Mouse (Mus musculus): ENCODE results near the gene Fut7. TPM values are rescaled to one million over a fixed set of nuclear protein-coding genes. Genes with fewer than 3 reads are reported as not detected.

Gene Fut7
- polyA plus RNA-seq, 1 experiment, result not detected

- TF ChIP-seq CTCF (IDR thresholded peaks at IDR 0.05; ENCODE audit: borderline replicate concordance, insufficient read depth, low read length), result no peak
- no peak for TF ChIP-seq POLR2A (IDR thresholded peaks at IDR 0.05; ENCODE audit: low read depth, low read length)
- no peak overlapping the region for H3K27ac ChIP-seq (ENCODE audit: insufficient read depth, low read length)
- H3K4me3 ChIP-seq (ENCODE audit: insufficient read depth, low read length), result no peak overlapping the region
- H3K4me1 ChIP-seq (ENCODE audit: control insufficient read depth, insufficient read depth, low read length), result no peaks in the 10 kb centered on the region
These were observed 1.2 kb upstream of the Fut7 start for GRCm38 (mm10) chr2:25421896-25422295.

DNA sequence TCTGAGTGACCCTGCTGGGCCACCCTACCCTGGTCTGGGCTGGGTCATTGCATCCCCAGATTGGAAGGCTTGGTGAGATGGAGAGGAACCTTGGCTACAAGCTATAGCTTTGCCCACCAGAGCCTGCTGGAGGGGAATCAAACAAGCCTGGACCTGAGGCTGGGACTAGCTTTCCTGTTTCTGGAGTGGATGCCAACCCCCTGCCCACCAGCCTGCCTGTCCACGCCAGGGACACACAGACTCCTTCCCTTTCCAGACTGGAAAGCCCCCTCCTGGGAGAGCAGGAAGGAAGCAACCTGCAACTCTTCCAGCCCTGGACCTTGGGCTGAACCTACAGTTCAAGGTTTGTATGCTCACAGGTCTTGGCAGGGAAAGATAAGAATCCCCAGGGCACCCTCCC is 559 bp downstream of the Fut7 start:
- H3K27ac ChIP-seq (ENCODE audit: insufficient read depth, low read length), result no peak overlapping the region
- no peaks in the 10 kb centered on the region for H3K4me1 ChIP-seq (ENCODE audit: control insufficient read depth, insufficient read depth, low read length)
- H3K4me3 ChIP-seq (ENCODE audit: insufficient read depth, low read length), result no peak overlapping the region
- no peak for TF ChIP-seq POLR2A (IDR thresholded peaks at IDR 0.05; ENCODE audit: low read depth, low read length)
- no peak for TF ChIP-seq CTCF (IDR thresholded peaks at IDR 0.05; ENCODE audit: borderline replicate concordance, insufficient read depth, low read length)

DNA sequence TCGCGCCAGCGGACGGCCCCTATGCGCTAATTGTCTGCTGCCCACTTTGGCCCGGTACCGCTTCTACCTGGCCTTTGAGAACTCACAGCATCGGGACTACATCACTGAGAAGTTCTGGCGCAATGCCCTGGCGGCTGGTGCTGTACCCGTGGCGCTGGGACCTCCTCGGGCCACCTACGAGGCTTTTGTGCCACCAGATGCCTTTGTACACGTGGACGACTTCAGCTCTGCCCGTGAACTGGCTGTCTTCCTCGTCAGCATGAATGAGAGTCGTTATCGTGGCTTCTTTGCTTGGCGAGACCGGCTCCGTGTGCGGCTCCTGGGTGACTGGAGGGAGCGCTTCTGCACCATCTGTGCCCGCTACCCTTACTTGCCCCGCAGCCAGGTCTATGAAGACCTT is 2.4 kb downstream of the Fut7 start:
- Histone ChIP-seq H3K4me3 (ENCODE audit: insufficient read depth, low read length) (no peak overlapping the region), H3K27ac (ENCODE audit: insufficient read depth, low read length) (no peak overlapping the region), H3K4me1 (ENCODE audit: control insufficient read depth, insufficient read depth, low read length) (no peaks in the 10 kb centered on the region)
- TF ChIP-seq POLR2A (IDR thresholded peaks at IDR 0.05; ENCODE audit: low read depth, low read length) (no peak), CTCF (IDR thresholded peaks at IDR 0.05; ENCODE audit: borderline replicate concordance, insufficient read depth, low read length) (no peak)

GRCm38 (mm10) chr2:25426721-25427191 is 3.7 kb downstream of the Fut7 start:
- no peak for TF ChIP-seq POLR2A (IDR thresholded peaks at IDR 0.05; ENCODE audit: low read depth, low read length)
- TF ChIP-seq CTCF (IDR thresholded peaks at IDR 0.05; ENCODE audit: borderline replicate concordance, insufficient read depth, low read length), result peak; percentile 58; the same call in 1 of the 2 replicates
- no peak overlapping the region for H3K4me3 ChIP-seq (ENCODE audit: insufficient read depth, low read length)

GRCm38 (mm10) chr2:25427256-25427655 is 4.2 kb downstream of the Fut7 start:
- TF ChIP-seq CTCF (IDR thresholded peaks at IDR 0.05; ENCODE audit: borderline replicate concordance, insufficient read depth, low read length) (no peak), POLR2A (IDR thresholded peaks at IDR 0.05; ENCODE audit: low read depth, low read length) (no peak)
- Histone ChIP-seq H3K4me1 (ENCODE audit: control insufficient read depth, insufficient read depth, low read length) (no peaks in the 10 kb centered on the region), H3K4me3 (ENCODE audit: insufficient read depth, low read length) (no peak overlapping the region), H3K27ac (ENCODE audit: insufficient read depth, low read length) (no peak overlapping the region)

More at GRCm38 (mm10) chr2:25426721-25427191, 3.7 kb downstream of the Fut7 start:
- no peak overlapping the region for H3K27ac ChIP-seq (ENCODE audit: insufficient read depth, low read length)
- no peaks in the 10 kb centered on the region for H3K4me1 ChIP-seq (ENCODE audit: control insufficient read depth, insufficient read depth, low read length)

GRCm38 (mm10) chr2:25428442-25429236 is 5.6 kb downstream of the Fut7 start, which contains the start of gene Abca2:
Abca2 (plus strand) TSS chr2:25428703.
- no peak within 1 kb of the TSS for H3K27ac ChIP-seq (ENCODE audit: insufficient read depth, low read length)
- H3K4me3 ChIP-seq (ENCODE audit: insufficient read depth, low read length), result peak within 1 kb of the TSS; percentile 48
- H3K4me1 ChIP-seq (ENCODE audit: control insufficient read depth, insufficient read depth, low read length), result no peaks in the 10 kb centered on the region
- peak; percentile 76 for TF ChIP-seq CTCF (IDR thresholded peaks at IDR 0.05; ENCODE audit: borderline replicate concordance, insufficient read depth, low read length)
- TF ChIP-seq POLR2A (IDR thresholded peaks at IDR 0.05; ENCODE audit: low read depth, low read length), result peak; percentile 27; the same call in 1 of the 2 replicates

GRCm38 (mm10) chr2:25429435-25430180 is 6.5 kb downstream of the Fut7 start:
- H3K27ac ChIP-seq (ENCODE audit: insufficient read depth, low read length), result no peak overlapping the region
- H3K4me1 ChIP-seq (ENCODE audit: control insufficient read depth, insufficient read depth, low read length), result no peaks in the 10 kb centered on the region
- no peak for TF ChIP-seq CTCF (IDR thresholded peaks at IDR 0.05; ENCODE audit: borderline replicate concordance, insufficient read depth, low read length)
- TF ChIP-seq POLR2A (IDR thresholded peaks at IDR 0.05; ENCODE audit: low read depth, low read length), result no peak
- peak overlapping the region; percentile 48; the same call in 1 of the 2 replicates for H3K4me3 ChIP-seq (ENCODE audit: insufficient read depth, low read length)

GRCm38 (mm10) chr2:25430395-25431233 is 7.5 kb downstream of the Fut7 start:
- H3K27ac ChIP-seq (ENCODE audit: insufficient read depth, low read length), result no peak overlapping the region
- H3K4me1 ChIP-seq (ENCODE audit: control insufficient read depth, insufficient read depth, low read length), result no peaks in the 10 kb centered on the region
- TF ChIP-seq CTCF (IDR thresholded peaks at IDR 0.05; ENCODE audit: borderline replicate concordance, insufficient read depth, low read length) (no peak), POLR2A (IDR thresholded peaks at IDR 0.05; ENCODE audit: low read depth, low read length) (no peak)
- H3K4me3 ChIP-seq (ENCODE audit: insufficient read depth, low read length), result no peak overlapping the region

GRCm38 (mm10) chr2:25431308-25431855 is 8.3 kb downstream of the Fut7 start:
- no peak overlapping the region for H3K4me3 ChIP-seq (ENCODE audit: insufficient read depth, low read length)
- no peaks in the 10 kb centered on the region for H3K4me1 ChIP-seq (ENCODE audit: control insufficient read depth, insufficient read depth, low read length)
- no peak overlapping the region for H3K27ac ChIP-seq (ENCODE audit: insufficient read depth, low read length)
- no peak for TF ChIP-seq POLR2A (IDR thresholded peaks at IDR 0.05; ENCODE audit: low read depth, low read length)
- no peak for TF ChIP-seq CTCF (IDR thresholded peaks at IDR 0.05; ENCODE audit: borderline replicate concordance, insufficient read depth, low read length)
